Mouse (Mus musculus): ENCODE results near the gene Kirrel.

Gene Kirrel

GRCm38 (mm10) chr3:87174096-87174768 lies at the start of gene Kirrel:
TSS of gene Kirrel (minus strand) at chr3:87174747.
- in situ Hi-C loops (cut with MboI; ENCODE audit: low sequenced_read_pairs), result loop anchor here (10.0 kb wide), 1 partner anchor 89 kb away; no protein-coding TSS in a partner anchor

GRCm38 (mm10) chr3:87223636-87224035 lies 49.1 kb upstream of the Kirrel start:
- in situ Hi-C loops (cut with MboI; ENCODE audit: low sequenced_read_pairs), result no loop called here

- in situ Hi-C loops (cut with MboI; ENCODE audit: low sequenced_read_pairs), result no loop called here
Observed at GRCm38 (mm10) chr3:87222346-87222745, 47.8 kb upstream of the Kirrel start.

DNA sequence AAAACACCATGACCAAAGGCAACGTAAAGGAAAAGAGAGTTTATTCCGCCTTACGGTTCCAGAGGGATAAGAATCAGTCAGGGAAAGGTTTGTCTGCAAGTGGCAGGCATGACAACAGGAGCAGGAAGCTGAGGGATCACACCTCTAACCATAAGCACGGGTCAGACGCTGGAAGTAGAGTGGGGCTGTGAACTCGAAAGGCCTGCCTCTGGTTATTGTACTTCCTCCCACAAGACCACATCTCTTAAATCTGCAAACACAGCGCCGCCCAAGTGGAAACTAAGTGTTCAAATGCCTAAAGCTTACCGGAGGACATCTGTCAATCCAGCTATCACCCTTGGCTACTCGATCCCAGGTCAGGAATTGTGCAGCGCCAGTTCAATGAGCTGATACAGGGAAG lies 40.6 kb upstream of the Kirrel start:
- in situ Hi-C loops (cut with MboI; ENCODE audit: low sequenced_read_pairs), result no loop called here

DNA sequence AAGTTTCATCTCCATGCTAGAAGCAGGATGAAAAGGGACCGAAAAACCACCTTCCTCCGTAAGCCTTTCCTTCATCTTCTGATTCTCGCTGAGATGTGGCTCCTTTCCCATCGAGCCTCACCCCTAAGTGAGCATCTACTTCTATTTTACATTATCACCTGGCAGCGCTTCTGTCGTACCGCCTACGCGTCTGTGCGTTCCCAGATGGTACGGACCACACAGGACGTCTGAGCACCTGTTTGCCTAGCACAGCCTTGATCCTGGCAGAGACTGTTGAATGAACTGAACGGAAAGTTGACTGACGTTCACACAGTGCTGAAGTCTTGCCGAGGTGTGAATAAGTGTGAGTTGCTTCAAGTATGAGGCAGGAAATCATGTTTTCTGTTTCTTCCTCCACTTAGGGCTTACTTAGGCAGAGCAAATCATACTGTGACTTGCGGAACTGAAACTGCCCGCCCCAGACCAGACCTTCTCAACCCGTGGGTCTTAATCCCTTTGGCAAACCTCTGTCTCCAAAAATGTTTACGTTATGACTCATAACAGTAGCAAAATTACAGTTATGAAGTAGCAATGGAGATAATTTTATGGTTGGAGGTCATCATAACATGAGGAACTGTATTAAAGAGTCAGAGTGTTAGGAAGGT lies 39.8 kb upstream of the Kirrel start:
- in situ Hi-C loops (cut with MboI; ENCODE audit: low sequenced_read_pairs), result no loop called here

DNA sequence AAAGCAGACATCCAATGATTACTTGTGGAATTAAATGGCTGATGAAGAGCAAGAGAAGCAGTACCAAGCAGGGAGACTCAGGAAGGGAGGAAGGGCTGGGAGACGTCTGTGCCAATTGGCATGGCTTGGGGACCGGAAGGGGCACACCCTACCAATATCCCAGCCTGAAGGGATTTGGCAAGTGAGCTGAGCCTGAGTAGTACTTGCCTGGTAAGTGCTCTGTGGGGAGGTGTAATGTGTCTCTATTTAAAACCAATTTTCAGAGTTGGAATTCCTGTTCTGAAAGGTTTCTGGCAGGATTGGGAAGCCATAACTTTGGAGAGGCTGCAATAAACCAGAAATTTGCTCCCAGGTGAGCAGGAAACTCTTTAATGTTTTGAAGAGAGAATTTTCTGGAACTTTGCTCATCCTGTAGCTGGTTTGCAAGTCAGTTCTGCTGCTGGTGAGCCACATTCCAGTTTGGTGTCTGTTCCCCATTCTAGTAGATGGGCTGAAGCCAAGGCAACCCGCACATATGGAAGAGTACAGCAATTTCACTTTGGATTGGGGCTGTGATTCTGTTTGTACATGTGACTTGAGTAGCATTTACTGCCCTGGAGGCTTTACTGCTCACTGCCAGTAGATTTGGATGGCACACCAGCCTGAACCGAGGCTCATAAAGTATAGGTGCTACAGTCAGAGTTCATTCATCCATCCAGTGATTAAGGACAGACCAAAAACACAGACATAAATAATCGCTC lies 32.0 kb upstream of the Kirrel start:
- in situ Hi-C loops (cut with MboI; ENCODE audit: low sequenced_read_pairs), result no loop called here

- in situ Hi-C loops (cut with MboI; ENCODE audit: low sequenced_read_pairs), result no loop called here
Observed at GRCm38 (mm10) chr3:87196637-87197036, 22.1 kb upstream of the Kirrel start.

GRCm38 (mm10) chr3:87195041-87195440 lies 20.5 kb upstream of the Kirrel start:
- in situ Hi-C loops (cut with MboI; ENCODE audit: low sequenced_read_pairs), result no loop called here

- in situ Hi-C loops (cut with MboI; ENCODE audit: low sequenced_read_pairs), result no loop called here
Observed at GRCm38 (mm10) chr3:87194591-87194990, 20.0 kb upstream of the Kirrel start.

- in situ Hi-C loops (cut with MboI; ENCODE audit: low sequenced_read_pairs), result no loop called here
Observed at GRCm38 (mm10) chr3:87193756-87194155, 19.2 kb upstream of the Kirrel start.

- in situ Hi-C loops (cut with MboI; ENCODE audit: low sequenced_read_pairs), result no loop called here
Observed at GRCm38 (mm10) chr3:87193352-87193751, 18.8 kb upstream of the Kirrel start.

GRCm38 (mm10) chr3:87176687-87177086 lies 2.1 kb upstream of the Kirrel start:
- in situ Hi-C loops (cut with MboI; ENCODE audit: low sequenced_read_pairs), result loop anchor here (10.0 kb wide), 1 partner anchor 92 kb away; no protein-coding TSS in a partner anchor

DNA sequence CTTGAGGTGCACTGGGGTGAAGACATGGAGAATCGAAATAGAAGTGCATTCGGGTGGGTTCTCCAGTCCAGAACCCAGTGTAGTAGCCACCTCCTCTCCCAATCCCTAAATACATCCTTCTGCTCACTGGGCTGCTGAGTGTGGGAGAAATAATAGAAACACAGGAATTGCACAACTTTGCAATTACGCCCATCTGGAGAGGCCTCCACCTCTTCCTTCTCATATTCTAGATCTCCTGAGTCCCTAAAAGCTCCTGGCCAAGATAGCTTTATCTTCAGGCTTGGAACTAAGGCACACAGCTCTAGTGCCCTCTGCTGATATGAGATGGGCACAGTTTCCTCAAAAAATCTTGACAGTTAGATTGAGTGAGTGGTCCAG lies 880 bp upstream of the Kirrel start:
- in situ Hi-C loops (cut with MboI; ENCODE audit: low sequenced_read_pairs), result loop anchor here (10.0 kb wide), 1 partner anchor 91 kb away; no protein-coding TSS in a partner anchor

- in situ Hi-C loops (cut with MboI; ENCODE audit: low sequenced_read_pairs), result loop anchor here (10.0 kb wide), 1 partner anchor 90 kb away; no protein-coding TSS in a partner anchor
Observed at GRCm38 (mm10) chr3:87174769-87175437, 356 bp upstream of the Kirrel start.

- in situ Hi-C loops (cut with MboI; ENCODE audit: low sequenced_read_pairs), result loop anchor here (10.0 kb wide), 1 partner anchor 89 kb away; no protein-coding TSS in a partner anchor
Observed at GRCm38 (mm10) chr3:87173486-87174085, 961 bp downstream of the Kirrel start.

GRCm38 (mm10) chr3:87173103-87173444 lies 1.5 kb downstream of the Kirrel start:
- in situ Hi-C loops (cut with MboI; ENCODE audit: low sequenced_read_pairs), result loop anchor here (10.0 kb wide), 1 partner anchor 88 kb away; no protein-coding TSS in a partner anchor

DNA sequence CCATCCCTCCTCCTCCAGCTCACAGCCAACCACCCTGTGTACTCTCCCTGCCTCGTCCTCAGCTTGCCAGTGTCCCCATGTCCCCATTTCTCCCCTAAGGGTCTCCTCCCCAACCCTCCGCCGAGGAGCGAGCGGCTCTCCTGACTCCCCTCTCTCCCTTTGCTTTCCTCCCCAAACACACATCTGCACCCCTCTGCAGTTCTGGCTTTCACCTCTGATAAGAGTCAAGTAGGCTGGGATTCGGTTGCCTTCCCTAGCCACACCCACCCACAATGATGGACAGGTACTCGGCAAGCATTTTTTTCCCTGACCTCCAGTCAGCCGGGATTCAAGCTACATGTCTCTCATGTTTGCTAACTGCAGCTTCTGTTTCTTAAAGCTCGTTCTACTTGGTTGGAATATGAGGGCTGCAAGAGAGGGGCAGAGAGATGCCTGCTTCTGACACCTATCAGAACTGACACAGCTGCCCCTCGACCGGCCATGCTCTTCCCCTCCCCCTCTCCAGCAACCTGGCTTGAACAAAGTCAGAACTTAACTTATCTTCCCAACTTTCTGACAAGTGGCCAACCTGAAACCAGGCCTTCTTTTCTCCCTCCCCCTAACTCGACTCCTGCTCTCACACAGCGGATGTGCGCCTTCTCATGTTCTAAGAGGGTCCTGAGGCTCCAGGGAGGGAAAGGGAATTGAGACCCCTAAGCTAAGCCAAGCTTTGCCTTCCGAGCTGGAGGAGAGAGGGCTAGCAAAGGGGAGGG lies 2.0 kb downstream of the Kirrel start:
- in situ Hi-C loops (cut with MboI; ENCODE audit: low sequenced_read_pairs), result loop anchor here (10.0 kb wide), 1 partner anchor 88 kb away; no protein-coding TSS in a partner anchor

- in situ Hi-C loops (cut with MboI; ENCODE audit: low sequenced_read_pairs), result loop anchor here (10.0 kb wide), 1 partner anchor 87 kb away; no protein-coding TSS in a partner anchor
Observed at GRCm38 (mm10) chr3:87171201-87172100, 3.1 kb downstream of the Kirrel start.

All from CH12F3 (cell line).